Mouse (Mus musculus) spleen, postnatal 14 days (tissue): ENCODE results near the gene Ccdc85c.

Source experiments
- DNase-seq, 2 experiments: peaks; one replicate each; pipeline ENCODE4 v3.0.0; 2021 to 2022; ENCODE audit warnings: low spot score in 2 of 2

The Ccdc85c gene

DNA sequence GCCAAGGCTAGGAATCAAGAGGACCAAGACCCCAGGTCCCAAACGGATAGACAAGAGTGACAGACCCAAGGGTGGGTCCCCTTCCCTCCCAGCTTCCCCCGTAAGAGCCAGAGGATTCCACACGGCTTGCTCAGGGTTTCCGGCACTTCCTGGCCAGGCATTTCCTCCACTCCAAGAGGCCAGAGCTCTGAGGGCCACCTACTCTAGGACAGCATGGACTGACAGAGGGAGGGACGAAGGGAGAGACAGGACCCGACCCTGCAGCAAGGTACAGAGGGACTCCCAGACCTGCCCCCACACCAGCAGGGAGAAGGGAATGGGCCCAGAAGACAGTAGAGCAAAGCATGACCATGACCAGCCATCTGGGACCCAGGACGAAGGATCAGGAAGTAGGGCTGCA lies 7.6 kb downstream of the Ccdc85c start:
- DNase-seq, result no peak

DNA sequence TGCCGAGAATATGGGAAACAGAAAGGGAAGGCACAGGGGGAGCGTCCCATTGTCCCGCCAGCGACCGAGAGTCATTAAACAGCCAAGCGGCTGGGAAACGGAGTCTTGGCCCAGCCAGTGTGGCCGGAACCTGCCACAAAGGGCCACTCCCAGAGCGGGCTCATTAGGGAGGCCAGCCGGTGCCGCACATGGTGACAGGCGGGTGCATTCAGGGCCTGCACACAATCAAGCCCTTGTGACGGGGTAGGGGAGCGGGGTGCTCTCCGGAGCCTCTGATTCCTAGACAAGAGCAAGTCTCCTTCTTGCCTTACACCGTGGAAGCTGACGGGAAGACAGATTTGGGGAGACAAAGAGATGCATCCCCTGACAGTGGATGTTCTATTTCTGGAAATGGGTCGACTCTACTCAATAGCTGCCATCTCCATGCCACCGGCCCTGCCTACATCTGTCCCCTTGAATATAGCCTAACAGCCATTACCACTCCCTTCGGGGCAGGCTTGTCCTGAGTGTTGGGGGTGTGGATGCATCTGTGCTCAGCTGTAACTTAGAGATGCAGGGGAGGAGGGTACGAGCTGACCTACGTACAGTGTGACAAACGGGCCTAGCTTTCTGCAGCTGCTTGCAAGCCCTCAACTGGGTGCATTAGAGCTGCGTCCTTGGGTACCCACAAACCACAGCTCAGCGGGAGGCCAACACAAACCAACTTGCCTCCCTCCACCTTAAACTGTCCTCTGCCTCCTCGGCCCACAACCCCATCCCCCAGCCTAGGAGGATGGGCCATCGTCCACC lies 9.2 kb downstream of the Ccdc85c start:
- no peak for DNase-seq

DNA sequence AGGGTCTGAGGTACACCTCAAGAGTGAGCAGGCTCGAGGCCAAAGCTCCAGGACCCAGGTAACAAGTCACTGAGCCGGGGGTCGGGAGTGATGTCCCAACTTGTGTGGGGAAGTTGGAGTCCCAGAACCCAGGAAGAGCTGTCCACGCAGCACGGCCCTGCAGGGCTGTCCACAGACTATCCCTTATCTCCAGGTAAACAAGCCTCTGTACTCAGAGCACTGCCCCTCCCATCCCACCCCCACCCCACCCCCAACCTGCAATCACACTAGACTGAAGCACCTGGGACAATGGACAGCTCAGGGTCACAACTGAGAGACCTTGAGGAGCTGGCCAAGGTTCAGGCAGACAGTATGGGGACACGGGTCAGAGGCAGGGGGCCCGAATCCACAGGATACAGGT lies 10.3 kb downstream of the Ccdc85c start:
- no peak for DNase-seq

DNA sequence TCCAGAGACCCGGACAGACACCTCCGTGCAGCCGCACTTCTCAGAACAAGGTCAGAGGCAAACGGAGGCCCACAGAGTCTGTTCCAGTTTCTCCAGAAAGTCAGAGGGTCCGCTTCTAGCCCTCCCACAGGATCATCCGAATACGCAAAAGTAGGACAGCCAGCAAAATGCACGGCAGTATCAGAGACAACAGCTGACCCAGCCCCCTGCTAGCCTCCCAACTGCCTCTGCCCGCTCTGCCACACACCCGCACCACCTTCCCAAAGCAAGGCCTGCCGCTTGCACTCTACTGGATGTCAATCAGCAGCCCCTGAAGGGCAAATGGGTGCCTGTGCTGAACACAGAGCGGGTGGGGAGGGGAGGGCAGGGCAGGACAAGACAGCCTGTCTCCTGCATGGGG lies 14.3 kb downstream of the Ccdc85c start:
- no peak for DNase-seq

DNA sequence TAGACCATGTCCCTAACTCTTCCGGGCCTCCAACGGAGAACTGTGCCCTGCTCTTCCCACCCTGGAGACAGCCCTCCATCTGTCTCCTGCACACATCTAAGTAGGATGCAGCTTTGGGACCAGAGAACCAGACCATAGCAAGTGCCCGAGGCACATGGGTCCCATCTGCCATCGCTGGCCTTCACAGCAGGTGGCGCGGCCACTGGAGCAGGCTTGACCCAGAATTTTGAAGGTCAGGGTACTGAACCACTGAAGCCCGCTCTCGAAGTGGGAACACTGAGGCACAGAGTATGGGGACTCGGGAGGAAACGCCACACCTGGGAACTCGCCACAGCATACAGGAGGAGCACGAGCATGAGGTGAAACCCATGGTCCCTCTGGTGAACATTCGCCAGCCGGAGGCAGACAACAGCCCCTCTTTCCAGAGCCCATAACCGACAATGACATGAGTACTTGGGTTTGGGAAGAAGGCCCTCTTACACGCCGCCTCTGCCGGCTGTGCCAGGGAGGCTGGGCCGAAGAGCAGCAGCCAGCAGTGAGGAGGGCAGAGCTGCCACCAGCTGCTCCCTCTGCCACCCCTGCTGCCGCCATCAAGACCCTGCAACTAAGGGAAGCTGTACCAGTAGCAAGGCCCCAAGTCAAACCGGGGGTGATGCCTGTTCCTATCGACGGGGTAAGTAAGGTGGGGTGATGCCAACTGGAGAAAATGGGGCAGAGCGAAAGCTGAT lies 15.7 kb downstream of the Ccdc85c start:
- no peak for DNase-seq

DNA sequence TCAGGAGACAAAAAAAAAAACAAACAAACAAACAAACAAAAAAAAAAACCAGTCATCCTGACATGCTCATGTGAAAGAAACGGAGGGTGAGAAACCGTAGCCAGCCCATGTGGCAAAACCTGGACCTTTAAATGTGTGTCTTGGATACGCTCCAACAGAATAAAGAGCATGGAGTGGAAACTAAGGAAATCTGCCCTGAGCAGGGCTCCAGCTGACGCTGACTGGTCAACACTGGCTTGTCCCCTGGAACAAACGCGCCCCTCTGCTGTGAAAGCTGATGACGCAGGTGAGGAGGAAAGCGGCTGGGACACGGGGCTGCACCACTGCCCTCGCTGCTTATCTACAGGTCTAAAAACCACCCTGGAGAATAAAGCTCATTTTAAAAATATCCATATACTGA lies 18.5 kb downstream of the Ccdc85c start:
- no peak for DNase-seq

DNA sequence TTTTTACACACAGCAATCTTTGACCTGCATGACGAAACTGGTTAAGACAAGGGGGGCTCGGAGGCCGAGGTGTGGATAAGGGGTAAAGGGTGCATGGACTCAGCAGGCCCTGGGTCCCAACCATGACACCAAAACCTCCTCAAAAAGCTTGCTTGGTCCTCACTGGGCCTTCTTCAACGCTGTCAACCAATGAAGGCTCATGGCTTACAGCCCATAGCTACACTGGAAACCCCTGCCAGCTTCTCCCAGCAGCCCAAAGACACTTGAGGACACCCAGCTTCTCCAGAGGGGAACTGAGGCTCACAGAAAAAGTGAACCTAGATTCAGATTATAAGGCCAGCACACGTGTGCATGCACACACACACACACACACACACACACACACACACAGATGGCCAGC lies 19.3 kb downstream of the Ccdc85c start:
- no peak for DNase-seq

DNA sequence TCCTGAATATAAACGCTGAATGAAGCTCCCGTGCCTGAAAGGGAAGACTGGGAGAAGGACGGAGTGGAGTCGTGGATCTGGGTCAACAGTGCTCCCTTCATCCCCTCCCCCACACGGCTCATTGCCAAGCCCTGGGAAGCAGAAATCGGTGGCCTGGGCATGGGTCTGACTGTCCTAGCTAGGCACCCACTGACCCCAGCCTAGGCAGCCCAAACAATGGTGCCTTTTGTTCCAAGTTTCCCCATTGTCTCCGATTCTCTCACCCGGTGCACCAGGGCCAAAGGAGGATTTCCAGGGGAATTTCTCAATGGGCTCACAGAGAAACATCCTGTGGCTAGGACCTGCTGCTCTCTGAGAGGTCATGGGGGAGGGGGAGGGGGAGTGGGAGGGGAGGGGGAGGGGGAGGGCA lies 19.7 kb downstream of the Ccdc85c start:
- DNase-seq, result no peak

DNA sequence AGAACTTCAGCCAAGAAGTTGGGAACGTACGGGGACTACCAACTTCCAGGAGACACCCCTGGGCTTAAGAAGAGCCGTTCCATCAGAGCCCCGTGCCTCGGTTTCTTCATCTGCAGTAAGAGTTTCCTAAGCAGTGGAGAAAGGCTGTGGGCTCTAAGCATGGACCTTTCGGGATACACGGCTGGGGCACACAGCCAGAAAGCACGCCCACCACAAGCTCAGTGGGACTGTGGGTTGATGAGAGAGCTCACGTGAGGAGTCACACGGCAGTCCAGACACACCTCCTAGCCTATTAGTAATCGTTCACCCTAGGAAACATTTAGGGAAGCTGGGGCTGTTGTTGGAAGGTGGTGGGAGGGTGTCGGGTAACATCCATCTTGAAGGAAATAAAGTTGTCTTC lies 22.2 kb downstream of the Ccdc85c start:
- DNase-seq, result no peak

DNA sequence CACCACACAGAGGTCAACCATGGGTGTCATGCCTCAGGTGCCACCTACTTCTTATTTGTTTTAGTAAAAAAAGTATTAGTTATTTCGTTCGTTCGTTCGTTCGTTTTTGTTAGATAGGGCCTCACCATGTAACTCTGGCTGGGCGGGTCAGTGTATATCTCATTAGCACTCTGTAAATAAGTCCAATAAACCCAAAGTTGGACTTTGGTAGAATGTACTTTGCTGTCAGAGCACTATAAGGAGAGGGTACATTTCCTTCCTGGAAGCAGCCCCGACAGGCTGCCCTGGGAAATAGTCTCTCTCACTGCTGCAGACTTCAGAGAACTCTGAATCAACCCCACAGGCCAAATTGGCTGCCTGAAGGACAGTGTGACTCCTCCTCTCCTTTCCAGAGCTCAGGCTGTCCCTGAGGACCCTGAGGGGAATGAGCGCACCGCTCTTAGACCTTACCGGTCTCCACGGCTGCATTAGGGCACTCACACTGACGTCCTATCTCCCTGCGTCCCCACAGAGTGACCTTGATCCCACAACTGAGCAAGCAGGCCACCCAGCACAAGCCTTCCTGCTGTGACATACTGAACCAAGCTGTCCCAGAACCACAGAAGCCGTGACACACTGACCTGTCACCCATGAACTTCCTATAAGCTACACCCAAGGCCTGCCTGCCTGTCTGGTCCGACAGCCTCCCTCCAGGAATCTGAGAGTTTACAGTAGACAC lies 23.2 kb downstream of the Ccdc85c start:
- DNase-seq, result no peak

DNA sequence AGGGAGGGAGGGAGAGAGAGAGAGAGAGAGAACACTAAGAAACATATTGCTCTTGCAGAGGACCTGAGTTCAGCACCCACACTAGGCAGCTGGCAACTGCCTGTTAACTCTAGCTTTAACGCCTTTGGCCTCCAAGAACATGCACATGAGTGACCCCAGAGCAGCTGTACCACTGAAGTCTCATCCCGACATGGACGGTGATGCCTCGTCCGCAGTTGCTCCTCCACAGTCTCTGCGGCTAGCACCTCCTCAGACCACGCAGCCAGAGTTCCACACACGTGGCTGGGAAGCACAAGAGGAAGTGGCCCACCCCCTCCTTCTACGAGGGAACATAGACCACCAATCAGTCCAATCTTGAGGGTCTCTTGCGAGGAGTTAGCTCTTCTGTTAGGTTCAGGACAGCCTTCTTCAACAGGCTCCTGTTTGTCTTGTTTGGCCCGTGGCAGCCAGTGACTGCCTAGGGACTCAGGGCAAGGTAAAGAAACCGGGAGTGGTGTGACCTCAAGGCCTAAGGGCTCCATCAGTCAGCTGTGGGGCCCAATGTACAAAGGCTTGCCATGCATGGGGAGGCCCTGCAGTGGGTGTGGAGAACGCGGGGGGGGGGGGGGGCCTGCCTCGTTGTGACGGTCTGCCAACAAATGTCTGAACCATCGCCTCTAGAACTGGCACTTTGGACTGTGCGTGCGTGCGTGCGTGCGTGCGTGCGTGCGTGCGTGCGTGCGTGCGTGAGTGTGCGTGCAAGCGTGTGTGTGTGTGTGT lies 24.0 kb downstream of the Ccdc85c start:
- no peak for DNase-seq

DNA sequence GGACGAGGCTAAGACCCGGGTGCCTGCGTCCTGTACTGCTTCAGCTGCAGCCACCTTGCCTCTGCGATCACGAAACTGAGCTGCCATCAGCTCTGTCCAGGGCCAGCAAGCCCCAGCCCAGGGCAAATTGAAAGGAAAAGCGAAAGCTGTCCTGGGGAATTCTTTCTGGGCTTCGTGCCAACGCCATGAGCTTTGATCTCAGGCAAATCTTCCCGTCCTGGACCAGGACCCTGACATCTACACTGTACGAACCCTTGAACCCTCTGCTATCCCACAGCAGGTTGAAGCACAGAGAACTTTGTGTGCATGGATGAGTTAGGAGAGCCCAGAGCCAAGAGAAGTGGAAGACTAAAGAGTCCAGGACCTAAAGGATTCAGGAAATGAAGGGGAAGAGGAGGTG lies 25.7 kb downstream of the Ccdc85c start:
- no peak for DNase-seq

DNA sequence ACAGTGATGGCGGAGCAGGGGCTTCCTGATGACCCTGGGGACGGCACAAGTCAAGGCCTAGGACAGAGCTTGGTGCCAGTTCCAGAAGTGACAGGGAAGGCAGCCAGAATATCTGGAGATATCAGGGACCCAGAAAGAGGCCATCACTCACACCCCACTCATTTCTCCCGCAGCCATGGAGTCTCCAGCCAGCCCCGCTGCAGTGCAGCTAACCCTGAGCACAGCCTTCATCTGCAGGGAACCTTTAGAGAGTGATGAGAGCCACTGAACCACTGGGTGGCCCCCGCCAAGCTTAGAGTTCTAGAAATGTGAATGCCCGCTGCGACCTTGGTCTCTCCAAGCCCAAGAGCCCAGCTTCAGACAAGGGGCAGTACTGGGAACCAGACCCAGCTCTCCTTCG lies 26.2 kb downstream of the Ccdc85c start:
- no peak for DNase-seq

DNA sequence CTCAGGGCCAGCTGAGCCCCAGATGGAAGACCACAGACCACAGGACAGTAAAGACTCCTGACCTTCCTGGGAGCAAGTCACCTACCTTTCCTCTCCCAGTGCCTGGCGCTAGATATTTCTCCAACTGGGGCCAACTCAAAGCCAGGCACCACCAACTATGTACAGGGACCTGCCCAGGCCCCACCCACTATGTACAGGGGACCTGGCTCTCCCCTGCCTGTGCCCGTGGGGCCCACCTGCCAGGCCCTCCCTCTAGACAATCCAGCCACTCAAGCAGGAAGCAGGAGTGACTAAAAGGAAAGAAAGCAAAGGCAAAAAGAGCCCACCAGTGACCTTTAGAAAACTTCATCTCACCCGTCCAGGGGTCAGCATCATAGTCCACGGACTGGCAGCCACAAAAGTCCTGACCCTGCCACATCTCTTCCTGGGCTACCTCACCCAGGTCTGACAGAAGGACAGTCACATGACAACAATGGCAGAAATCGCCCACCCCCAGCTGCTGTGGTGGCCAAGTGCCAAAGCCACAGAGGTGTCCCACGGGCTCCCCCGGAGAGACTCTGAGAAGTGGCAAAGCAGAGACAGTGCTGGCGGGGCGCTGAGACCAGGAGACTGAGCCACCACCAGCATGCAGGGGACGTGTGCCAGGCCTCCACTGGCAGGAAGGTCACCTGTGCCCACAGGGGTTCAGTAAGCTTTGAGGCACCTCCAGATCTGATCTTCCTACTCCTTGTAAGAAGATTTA lies 28.3 kb downstream of the Ccdc85c start:
- DNase-seq, result no peak

DNA sequence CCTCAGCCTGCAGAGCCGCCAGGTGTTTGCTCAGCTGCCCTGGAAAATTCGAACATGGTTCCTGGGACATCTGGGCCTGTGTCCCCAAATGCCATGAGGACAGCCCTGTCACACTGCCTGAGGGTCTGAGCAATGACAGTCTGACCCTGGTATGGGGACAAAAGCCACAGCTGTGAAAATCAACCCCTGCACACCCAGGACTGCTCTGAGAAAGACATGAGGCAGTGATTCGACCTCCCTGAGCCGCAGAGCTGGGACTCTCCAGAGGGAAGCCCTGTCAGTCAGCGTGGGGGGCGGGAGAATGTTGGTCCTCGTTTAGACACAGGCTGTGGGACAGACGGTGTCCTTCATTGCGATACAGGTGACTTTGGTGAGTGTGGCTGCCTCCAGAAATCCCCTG lies 29.6 kb downstream of the Ccdc85c start:
- DNase-seq, result no peak

DNA sequence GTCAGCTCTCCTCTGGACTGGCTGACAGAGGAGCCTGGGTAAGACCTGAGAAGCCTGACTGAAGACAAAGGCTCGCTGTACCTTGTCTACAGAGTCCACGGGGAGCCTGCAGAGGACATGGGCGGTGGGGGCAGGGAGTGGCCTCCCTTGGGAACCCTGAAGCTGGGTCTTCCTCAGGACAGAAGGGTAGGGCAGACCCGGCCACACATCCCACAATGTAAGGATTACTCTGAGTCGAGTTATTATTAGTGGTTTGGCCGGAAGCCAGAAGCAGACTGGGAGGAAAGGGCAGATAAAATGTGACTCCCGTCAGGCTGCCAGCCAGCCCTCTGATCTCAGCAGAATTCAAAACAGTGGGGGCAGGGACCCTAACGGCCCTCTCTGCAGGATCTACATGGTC lies 30.4 kb downstream of the Ccdc85c start:
- DNase-seq, result no peak

DNA sequence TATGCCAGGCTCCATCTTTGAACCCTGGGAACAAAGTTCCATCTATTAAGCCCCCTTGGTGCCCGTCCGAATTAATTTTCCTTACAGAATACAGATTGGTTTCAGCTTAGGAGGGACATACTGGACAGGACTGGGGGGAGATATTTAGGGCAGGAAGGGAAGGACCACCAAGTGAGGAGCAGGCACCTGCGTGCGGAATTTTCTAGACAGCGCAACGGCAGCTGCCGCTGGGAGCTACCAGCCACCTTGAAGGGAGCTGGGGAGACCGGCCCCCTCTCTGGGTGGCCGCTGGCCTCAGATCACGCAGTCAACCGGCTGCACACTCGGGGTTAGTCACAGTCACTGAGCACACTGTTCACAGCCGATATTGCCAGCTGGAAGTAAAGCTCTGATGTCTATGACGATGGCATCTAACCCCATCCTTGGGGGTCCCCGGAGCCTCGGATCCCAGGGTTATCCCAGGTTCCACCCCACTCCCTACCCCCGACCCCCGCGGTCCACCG lies 32.9 kb downstream of the Ccdc85c start:
- no peak for DNase-seq

DNA sequence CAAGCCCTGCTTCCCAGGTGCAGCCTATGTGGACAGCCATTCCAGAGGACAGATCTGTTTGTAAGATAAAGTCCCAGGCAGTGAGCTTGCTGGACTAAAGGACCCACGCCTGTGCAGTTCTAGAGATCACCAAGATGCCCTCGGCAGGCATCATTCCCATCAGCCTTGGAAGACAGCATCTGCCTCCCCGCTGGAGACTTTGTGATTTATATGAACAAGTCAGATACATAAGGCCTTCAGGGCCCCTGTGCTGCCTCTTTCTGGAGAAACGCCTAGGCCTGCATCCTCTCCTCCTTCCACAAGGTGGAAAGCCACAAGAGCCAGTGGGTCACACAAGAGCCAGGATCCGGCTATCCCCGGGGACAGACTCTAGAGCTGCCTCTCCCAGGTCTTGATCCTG lies 33.6 kb downstream of the Ccdc85c start:
- no peak for DNase-seq

DNA sequence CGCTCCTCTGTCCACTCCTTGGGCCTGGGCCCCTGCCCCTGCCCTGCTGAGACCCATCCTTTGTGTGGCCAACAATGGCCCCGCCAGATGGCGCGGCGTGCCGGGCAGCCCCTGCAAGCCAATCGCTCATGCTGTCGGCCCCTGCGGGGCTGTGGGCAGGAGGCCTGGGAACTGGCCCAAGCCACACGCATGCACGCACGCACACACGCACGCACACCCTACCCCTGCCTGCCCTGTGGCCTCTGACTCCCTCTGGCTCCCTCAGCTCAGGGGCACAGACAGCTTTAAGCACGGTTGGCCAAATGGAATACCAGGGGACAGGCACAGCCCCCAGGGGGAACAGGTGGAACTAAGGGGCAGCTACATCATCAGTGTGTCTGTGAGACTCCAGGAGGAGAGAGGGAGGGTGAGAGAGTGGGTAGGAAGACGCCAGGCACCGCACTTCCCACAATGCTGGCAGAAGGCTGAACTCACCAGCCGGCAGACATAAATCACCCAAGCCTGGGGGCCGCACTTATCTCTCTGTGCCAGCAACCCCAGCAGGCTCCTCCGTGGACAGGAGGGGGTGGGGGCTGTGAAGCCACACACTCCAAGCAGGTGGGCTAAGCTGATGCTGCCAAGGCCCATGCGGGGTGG lies 34.2 kb downstream of the Ccdc85c start:
- DNase-seq, result no peak

DNA sequence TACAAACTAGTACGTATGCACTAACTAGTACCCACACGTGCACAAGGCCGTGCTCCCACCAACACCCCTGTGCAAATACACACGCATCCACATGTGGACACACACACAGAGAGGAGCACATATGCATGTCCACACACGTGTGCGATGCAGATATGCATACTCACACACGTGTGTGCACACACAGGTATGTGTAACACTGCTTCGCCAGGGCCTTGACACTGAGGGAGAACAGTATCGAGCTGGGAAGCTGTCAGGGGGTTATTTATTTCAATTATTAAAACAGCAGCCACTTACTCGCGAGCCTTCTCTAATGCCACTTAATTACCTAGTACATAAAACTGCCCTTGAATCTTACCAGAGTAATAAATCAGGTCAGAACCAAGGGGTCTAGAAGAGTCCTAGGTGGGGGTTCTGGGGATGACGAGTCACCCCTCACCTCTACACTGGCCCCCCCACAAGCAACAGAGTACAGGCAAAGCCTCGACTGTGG lies 34.8 kb downstream of the Ccdc85c start:
- no peak for DNase-seq

DNA sequence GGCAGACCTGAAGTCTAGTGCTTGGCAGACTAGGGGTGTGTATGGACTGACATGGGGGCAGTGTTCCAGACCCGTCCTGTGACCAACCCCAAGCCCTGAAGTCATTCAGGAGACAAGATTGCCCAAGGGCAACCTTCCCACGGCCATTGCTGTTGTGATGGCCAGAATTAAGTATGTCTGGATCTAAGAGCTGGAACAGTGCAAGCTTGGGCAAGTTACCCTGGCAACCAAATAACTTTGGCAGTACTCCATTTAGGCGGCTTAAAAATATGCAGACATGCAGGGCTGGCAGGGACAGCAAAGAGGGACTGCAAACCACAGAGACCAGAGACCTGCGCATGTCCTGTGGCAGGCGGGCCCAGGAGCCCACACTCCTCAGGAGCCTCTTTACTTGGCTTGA lies 35.8 kb downstream of the Ccdc85c start:
- no peak for DNase-seq
